Mouse (Mus musculus) layer of hippocampus, adult 9-10 months (tissue): ENCODE data around the gene Bmf.

Experiments used
- DNase-seq: peaks from one replicate; pipeline ENCODE4 v3.0.0; 2022; ENCODE audit warnings: low spot score

Bmf gene

DNA sequence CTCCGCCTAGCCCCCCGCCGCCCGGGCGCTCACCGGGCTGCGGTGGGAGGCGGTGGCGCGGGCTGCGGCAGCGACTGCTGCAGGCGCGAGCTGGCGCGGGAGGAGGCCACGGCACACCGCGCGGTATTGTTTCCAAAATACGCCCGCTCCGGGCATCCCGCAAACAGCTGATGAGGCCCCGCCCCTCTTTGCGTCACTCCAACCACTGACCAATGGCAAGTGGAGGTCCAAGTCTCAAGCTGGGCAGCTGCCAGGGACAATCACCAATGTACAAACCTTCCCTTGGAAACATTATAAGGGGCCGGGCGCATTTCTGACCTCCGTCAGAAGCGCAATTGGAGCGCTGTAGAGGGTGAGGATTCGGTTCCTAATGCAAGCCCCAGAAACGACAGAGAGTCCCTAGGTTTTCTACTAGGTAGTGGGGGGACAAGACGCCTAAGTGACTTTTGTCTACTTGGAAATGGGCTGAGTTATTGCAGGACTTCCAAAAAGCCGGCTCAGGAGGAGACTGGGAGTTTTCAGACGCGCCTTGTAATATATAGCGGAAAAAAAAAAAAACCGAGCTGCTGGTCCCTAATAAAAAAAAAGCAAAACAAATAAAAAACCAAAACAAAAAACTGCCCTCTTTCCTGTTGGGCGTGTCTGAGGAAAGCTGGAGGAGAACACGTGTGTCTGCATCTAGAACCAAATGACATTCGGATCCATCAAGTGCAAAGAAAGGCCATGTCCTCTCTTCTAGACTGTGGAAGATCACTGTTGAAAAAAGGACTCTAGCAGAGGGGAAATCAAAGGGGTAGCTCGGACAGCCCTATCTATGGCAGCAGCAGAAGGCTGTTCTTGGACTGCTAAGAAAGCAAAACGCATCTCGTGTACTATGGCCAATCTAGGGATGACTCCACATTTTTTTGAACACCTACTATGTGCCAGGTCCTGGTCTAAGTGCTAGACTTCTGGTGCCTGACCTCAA is at the start of gene Bmf:
Gene Bmf (minus strand): TSS at position 181 of the 967 bp plus-strand sequence.
- peak; percentile 90 for DNase-seq

- no peak for DNase-seq
Observed at GRCm38 (mm10) chr2:118599087-118599486, 49.6 kb upstream of the Bmf start.

DNA sequence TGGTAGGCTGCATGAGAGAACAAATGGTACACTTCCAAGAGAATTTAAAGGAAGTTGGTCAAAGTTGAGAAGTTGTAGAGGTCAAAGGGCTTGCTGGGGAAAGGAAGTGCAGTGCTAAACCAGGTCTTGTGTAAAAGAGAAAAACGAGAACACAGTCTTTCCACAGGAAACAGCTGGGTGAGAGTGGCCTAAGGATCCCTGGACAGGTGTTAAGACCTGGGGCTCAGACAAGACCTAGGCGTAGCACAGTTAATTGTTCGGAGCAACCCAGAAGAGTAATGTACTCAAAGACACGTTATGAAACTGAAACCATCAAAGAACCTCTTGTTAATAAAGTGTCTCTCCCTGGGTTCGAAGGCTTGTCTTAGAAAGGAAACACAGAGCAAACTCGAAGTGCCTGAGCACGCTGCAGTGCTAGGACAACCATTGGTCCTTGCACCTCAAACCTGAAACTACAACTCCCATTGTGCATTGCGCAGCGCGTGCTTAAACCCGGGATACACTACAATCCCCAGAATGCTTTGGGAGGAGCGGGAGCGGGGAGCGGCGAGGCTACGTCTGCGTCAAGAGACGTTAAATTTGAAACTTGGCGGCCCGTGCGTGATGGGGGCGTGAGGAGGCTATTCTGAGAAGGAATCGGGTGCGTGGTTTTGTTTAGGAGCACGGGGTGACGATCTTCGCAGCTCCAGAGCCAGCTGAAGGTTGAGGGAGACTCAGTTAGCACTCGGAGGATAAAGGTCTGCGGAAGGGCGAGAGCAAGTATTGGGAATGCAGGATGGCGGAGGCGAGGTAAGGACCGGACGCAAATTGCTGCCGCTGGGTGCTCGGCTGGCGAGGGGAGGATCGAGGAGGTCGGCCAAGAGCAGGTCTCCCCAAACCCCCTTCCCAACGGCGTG is 48.4 kb upstream of the Bmf start, which contains the start of gene Bub1b:
Gene Bub1b (plus strand): TSS at position 539 of the 896 bp plus-strand sequence.
- DNase-seq: peak; percentile 82

GRCm38 (mm10) chr2:118591083-118591482 is 41.6 kb upstream of the Bmf start:
- DNase-seq: no peak

GRCm38 (mm10) chr2:118587686-118588085 is 38.2 kb upstream of the Bmf start:
- DNase-seq: no peak

DNA sequence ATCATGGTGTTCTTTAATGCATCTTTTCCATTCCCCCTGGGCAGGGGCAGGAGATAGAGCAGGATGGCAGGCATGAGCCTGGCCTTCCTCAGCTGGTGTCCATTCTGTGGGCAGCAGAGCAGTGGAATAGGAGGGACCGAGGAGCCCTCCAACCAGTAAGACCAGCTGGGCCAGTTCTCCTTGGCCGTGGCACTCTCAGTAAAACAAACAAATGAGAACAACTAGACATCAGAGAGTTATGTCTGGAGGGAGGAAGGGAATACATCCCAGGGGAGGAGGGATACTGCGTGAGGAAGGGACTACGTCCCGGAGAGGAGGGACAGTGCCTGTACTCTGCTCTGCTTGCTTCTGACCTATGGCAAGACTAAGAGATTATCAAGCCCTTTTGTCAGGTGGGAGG is 36.5 kb upstream of the Bmf start:
- no peak for DNase-seq

DNA sequence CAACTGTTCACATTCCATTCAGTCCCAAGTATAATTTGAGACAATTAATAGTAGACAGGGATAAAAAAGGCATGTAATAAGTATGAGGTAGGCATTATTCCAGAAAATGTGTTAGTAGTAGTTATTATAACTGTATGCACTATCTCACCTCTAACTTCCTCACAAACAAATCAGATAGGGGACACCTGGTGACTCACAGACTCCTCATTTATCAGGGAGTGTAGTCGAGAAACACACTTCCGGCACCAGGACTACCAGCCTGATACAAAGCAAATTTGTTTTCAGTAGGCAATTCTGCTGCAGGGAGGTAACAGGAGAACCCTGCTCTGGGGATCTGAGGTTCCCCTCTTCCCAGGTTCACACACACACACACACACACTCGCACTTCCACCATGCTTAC is 23.6 kb upstream of the Bmf start:
- no peak for DNase-seq

- DNase-seq: no peak
Observed at GRCm38 (mm10) chr2:118572183-118572836, 22.8 kb upstream of the Bmf start.

DNA sequence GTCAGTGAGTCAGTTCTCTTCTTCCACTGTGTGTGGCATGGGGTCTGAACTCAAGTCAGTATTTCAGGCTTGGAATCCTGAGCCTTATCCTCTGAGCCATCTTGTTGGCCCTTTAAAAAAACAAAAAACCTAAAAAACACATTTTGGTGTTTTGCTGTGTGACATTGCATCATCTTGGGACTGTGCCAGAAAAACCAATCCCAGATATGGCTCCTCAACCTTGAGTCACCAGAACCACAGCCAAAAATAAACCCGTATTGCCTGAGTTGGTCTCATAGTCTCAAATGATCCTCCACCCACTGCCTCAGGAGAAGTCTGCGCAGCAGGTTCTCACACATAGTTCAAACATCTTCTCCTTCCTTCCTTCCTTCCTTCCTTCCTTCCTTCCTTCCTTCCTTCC is 21.5 kb upstream of the Bmf start:
- DNase-seq: no peak

- no peak for DNase-seq
Observed at GRCm38 (mm10) chr2:118567179-118567578, 17.7 kb upstream of the Bmf start.

DNA sequence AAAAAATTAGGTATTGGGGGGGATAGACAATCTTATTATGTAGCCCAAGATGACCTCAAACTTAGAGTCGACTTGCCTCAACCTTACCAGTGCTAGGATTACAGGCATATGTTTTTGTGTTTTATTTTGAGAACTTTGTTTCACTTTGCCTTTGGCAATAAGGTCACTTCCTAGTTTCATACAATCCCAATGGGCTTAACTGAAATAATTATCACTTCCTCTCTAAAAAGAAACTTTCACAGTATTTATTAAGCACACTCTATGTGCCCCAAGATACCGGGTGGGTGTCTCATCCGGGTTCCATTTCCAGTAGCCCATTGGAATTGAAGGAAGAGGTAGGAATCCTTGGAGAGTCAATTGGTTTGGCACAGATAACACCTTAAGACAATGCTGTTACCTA is 12.9 kb upstream of the Bmf start:
- DNase-seq: no peak

GRCm38 (mm10) chr2:118562015-118562414 is 12.5 kb upstream of the Bmf start:
- DNase-seq: no peak

- DNase-seq: no peak
Observed at GRCm38 (mm10) chr2:118558426-118558825, 8.9 kb upstream of the Bmf start.

- DNase-seq: peak; percentile 68
Observed at GRCm38 (mm10) chr2:118554356-118554990, 5.0 kb upstream of the Bmf start.

DNA sequence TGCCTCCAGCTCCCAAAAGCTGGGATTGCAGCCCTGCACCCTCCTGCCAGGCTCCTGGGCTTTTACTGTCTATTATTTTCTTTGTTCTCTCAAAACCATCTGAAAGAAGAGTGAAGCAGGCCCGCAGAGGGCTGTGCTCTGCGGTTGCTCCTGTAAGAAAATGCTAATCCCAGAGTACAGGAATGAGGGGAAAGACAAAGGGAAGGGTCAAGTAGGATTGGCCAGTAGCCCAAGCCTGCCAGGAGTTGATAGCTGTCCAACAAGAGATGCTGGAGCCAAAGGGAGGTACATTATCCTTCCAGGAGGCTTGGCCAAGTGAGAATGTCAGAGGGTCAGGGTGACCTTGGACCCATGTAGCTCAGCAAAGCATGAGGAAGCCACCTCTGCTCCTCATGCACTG is 2.1 kb upstream of the Bmf start:
- DNase-seq: no peak

- no peak for DNase-seq
Observed at GRCm38 (mm10) chr2:118548421-118549221, 866 bp downstream of the Bmf start.

- no peak for DNase-seq
Observed at GRCm38 (mm10) chr2:118547541-118548016, 1.9 kb downstream of the Bmf start.

DNA sequence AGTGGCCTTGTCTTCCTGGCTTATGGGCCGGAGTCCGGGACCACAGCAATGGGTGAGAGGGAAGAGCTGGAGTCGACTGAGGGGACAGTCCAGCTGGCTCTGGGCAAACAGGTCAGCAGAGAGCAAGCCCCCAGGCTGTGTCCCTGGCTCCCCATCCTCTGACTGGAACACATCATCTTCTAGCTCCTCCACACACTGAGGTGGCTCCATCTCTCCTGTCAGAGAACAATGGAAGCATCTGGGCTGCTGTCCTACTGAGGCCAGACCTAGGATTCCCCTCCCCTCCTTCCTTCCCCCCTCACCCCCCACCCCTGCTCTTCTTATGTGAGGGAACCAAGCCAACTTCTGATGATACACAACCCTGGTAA is 2.7 kb downstream of the Bmf start:
- DNase-seq: no peak

GRCm38 (mm10) chr2:118546104-118546797 is 3.2 kb downstream of the Bmf start:
- no peak for DNase-seq
